Mouse (Mus musculus) lung, postnatal 25 days (tissue): Measurements from ENCODE around the gene Rbbp4.
A peak's percentile ranks its signal among the peaks of the same experiment; 100 is the strongest.

Experiments used
- DNase-seq: peaks from one replicate; pipeline ENCODE4 v3.0.0; 2022; ENCODE audit warnings: low spot score

Gene Rbbp4

DNA sequence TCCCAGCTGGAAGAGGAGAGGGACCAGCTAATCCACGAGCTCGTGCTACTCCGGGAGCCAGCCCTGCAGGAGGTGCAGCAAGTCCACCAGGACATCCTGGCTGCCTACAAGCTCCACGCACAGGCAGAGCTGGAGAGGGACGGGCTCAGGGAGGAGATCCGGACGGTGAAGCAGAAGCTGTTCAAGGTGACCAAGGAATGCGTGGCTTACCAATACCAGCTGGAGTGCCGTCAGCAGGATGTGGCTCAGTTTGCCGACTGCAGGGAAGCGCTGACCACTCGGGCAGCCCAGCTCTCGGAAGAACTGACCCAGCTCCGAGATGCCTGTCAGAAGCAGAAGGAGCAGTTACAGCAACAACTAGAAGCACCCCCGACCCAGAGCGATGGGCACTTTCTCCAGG lies 41.5 kb downstream of the Rbbp4 start:
- no peak for DNase-seq

DNA sequence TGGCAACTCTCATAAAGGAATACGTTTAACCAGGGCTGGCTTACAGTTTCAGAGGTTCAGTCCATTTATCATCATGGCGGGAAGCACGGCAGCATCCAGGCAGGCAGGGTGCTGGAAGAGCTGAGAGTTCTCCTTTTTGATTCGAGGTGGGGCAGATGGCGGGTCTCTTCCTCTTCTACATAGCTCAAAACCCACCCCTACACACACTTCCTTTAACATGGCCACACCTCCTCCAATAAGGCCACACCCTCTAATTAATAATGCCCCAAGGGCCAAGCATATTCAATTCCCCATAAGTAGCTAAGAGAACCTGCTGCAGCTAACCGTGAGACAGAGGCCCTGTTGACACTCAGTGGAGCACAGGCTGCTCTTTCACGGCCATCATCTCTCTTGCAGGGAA lies 42.3 kb downstream of the Rbbp4 start:
- DNase-seq: no peak

DNA sequence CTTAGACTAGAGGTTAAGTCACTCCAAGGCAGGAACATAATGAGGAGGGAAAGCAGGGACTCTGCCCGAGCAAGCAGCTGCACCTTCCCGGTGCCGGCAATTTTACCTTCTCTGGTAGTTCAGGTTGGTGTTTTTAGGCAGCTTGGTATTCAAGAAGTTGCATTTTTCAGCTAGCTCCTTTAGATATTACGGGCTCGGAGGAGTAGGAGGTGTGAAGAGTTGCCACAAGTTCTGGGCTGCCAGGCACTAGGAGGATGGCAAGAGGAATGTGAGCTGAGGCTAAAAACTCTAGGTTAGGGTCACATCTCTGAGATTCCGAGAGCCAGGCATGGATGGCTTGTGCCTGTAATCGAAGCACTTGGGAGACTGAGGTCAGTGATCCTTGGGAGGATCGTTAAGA lies 45.5 kb downstream of the Rbbp4 start:
- no peak for DNase-seq

- no peak for DNase-seq
These were observed 47.1 kb downstream of the Rbbp4 start for GRCm38 (mm10) chr4:129288067-129288466.

DNA sequence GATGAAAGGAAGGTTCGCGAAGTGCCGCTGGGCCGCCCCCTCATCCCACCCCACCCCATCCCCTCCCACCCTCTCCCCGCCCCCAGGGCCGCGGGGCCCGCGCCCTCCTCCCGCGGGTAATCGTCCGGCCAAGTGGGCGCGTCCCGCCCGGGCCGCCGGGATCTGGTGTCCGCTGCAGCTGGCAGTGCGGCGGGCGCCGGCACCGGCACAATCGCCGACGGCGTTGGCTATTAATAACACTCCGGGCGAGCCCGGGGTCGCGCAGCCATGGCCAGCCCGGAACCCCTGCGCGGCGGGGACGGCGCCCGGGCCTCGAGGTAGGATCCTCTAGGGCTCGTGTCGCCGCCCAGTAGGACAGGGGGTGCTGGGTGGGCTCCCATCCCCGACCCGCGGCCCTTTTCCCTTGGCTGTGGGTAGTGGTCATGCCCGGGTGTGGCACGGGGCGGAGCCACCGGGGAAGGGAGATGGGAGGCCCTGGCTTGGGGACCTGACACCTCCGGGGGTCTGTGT lies 47.6 kb downstream of the Rbbp4 start, which contains the start of gene Sync:
Gene Sync, plus strand, starts transcription at position 146 of the 510 bp plus-strand sequence.
- no peak for DNase-seq

GRCm38 (mm10) chr4:129286683-129287471 lies 48.3 kb downstream of the Rbbp4 start:
- DNase-seq: no peak

DNA sequence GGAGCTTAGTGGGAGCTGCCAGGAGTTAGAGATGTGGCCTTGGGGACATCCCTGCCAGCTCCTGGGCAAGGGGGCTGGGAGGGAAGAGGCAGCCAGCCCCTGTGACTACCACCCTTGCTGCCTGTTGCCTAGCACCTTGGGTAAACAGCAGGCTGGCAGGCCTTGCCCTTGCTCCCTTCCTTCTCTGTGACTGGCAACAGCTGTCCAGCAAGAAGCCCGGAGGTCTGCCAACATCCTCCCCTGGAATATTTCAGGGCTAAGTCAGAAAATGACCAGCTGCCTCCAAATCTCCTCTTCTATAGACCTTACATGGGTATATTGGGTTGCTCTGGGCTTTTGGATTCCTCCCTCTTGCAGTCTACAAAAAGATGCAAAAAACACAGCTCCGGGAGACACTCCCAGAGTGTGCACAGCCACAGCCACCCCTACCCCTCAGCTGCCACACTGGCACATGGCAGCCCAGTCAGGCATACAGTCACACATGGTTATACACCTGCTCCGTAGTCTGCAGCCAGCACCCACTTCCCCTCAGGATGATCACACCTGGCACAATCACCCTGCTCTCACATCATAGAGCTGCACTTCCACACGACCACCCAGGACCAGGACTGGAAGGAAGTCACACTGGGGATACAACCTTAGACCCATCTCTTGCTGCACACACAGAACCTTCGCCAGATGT lies 49.0 kb downstream of the Rbbp4 start:
- no peak for DNase-seq

- DNase-seq: no peak
These were observed 50.5 kb downstream of the Rbbp4 start for GRCm38 (mm10) chr4:129284685-129285084.

GRCm38 (mm10) chr4:129283226-129283625 lies 51.9 kb downstream of the Rbbp4 start:
- no peak for DNase-seq

DNA sequence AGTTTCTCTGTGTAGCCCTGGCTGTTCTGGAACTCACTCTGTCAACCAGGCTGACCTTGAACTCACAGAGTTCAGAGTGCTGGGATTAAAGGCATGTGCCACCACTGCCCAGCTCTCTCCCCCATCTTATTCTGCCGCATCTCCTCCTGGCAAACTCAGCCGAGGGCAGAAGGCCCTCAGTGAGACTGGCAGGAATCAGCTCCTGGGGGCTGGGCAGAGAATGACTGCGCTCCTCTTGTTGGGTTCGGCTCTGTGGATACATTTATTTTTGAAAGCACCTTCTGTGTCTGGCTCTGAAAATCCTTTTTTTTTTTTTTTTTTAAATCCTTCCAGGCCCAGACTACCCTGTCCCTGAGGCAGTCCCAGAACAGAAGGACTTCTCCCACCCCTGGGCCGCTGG lies 52.4 kb downstream of the Rbbp4 start:
- DNase-seq: no peak

- peak; percentile 96 for DNase-seq
These were observed 58.7 kb downstream of the Rbbp4 start for GRCm38 (mm10) chr4:129276453-129276865.

DNA sequence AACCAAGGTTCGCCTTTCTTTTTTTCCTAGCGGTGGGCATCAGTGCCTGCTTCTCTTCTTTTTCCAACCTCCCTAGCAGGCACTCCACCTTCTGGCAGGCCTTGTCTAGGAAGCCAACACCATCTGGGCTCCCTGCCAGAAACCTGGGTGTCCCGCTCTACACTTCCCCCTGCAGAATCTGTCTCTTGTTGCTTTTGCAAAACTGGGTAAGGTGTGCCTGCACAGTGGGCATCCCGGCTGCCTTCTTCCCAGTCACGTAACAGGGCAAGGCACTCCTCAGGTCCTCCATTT lies 62.5 kb downstream of the Rbbp4 start:
- peak; percentile 69 for DNase-seq

DNA sequence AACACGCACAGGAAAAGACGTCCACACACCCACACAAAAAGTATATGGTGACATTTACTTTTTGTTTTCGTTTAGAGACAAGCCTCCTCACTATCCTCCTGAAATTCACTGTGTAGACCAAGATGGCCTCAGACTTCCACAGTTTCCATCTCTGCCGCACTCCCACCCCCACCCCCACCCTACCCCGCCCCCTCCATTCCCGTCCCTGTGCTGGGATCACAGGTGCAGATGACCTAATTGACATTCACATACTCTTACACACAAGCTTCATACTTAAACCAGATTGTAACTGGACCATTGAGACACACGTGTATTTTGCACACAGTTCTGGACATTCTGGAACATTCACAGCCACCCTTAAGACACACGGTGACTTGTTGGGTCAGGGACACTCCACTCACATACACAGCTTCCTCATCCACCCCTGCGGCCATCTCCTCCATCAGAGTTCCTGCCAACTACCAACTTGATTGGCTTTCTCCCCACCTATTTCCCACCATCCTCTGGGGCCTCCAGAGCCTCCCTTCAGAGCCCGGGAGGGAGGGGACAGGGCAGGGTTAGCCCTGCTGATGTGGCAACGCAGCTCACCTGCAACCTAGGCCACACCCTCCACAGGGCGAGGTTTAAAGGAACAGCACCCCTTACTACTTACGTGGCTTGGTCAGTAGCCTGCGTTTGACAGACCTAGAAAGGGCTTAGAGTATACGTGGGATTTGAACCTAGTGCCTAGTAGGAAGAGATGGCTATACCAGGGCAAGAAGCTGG lies 63.0 kb downstream of the Rbbp4 start:
- peak; percentile 88 for DNase-seq

DNA sequence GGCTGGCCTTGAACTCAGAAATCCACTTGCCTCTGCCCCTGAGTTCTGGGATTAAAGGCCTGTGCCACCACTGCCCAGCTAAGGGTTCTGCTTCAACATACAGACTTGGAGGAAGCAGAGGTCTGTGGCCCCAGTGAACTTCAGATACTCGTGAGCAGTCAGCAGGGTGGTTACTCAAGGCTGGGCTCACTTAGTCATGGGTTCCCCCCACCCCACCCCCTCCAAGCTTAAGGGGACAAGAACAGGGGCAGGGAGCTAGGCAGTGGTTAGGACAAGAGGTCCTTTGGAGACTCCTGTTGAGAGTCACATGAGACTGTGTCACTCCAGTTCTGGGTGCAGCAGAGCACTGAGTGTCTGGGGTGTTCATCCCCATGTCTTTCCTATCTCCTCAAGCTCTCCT lies 66.5 kb downstream of the Rbbp4 start:
- no peak for DNase-seq

DNA sequence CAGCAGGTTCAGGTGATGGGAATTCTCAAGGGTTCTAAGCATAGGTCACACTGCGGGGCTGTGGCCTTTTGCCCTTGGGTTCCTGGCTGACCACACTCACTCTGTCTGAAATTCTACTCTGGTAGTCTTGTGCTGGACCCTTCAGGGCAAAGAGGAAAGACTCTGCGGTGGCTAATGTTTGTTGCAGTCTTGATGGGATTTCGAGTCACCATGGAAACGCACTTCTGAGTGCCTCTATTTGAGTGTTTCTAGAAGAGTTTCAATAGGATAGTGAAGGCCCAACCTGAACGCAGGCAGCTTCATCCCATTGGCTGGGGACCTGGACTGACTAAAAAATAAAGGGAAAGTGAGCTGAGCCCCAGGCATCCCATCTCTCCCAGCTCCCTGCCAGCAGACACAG lies 68.3 kb downstream of the Rbbp4 start:
- DNase-seq: no peak

DNA sequence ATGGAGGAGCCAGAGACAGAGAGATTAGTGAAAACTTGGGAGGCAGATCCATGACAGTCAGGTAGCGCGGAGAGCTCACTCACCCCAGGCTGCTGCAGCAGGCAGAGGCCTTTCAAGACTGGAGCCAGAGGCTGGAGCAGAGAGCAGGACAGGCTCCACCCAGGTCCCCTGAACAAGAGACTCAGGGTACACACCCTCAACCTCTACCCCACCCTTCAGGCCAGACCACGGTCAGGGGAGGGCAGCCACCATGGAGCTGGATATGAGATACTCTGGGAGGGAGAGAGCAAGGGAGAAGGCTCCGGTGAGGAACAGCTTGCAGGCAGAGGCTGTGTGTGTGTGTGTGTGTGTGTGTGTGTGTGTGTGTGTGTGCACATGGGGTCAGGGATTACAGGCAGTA lies 69.0 kb downstream of the Rbbp4 start:
- no peak for DNase-seq

DNA sequence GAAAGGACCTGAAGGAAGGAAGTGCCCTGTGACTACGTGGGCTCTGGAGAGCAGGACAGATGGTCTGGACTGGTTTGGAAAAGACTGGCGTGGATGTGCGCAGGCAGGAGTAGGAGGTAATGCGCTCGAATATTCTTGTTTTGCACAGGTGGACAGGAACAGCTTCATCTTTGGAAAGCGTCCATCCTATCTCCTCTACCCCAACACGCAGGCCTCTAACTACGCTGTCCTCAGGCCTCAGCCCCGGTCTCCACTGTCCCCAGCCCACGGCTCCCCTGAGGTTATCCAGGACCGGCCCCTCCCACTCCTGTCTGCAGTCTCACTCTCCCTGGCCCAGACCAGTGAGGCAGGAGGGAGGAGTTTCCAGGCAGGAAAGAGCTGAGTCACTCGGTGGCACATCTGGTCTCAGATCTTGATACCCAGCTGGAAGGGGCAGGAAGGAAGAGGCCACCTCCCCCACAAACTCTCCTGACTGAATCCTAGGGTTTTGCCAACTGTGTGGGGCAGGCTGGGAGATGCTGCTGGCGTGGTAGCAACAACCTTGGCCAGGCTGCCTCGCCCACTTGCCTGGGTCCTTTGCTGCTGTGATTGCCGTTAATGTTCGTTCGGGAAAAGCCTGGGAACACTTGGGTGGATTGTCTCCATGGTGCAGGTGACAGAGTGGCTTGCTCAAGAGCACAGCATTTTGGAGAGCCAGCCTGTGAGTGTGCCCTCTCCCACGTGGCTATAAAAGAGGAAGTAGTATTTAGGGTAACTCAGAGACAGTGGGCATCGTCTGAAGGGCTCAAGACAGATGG lies 71.7 kb downstream of the Rbbp4 start:
- peak; percentile 81 for DNase-seq

GRCm38 (mm10) chr4:129261196-129261595 lies 74.0 kb downstream of the Rbbp4 start, which contains the start of gene C77080:
Gene C77080 (minus strand): TSS chr4:129261404.
- DNase-seq: no peak

- DNase-seq: no peak
These were observed 74.5 kb downstream of the Rbbp4 start for GRCm38 (mm10) chr4:129260678-129261077.

GRCm38 (mm10) chr4:129259101-129259500 lies 76.1 kb downstream of the Rbbp4 start:
- no peak for DNase-seq
